Mouse (Mus musculus): ENCODE data around the gene Atg5. TPM values are rescaled to one million over a fixed set of nuclear protein-coding genes. Genes with fewer than 3 reads are reported as not detected.

The Atg5 gene
- total RNA-seq, 2 experiments from 2014 or later, result 21.3 to 22.4 TPM

DNA sequence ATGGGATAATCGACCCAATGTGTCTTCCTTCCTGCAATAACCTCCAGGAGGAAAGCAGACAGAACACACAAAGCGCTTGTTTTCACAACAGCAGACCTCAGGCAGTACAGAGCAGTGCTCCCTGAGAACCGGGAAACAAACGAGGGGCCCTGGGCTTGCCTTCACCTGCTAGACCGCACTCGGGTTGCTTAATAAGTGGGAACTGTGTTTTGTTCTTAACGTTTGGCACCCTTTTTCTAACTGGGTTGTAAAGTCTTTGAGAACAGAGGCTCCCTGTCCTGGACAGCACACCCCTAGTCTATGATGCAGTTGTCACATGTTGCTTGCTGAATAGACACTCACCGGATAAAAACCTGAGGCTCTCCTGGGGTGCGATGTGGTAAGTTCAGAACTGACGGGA, 115.1 kb downstream of the Atg5 start:
- no peak for DNase-seq (ENCODE audit: low spot score in 2 of 2)

DNA sequence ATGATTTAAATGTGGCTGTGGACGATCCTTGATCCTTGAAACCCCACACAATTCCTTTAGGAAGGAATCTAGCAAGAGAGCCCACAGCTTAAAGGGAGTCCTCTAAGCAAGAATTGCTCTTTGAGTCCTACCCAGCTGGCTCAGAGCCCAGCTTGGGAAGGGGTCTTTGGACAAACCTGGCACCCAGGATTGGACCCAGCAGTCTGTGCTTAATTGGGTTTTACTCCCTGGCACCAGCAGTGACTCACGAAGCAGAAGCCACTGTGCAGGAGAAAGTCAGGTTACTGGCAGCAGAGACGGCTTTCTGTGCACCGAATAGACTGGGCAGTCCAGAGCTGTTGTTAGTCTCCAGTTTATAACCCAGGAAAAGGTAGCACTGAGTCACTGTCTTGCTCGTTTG, 117.1 kb downstream of the Atg5 start:
- DNase-seq (ENCODE audit: low spot score in 2 of 2), result no peak

DNA sequence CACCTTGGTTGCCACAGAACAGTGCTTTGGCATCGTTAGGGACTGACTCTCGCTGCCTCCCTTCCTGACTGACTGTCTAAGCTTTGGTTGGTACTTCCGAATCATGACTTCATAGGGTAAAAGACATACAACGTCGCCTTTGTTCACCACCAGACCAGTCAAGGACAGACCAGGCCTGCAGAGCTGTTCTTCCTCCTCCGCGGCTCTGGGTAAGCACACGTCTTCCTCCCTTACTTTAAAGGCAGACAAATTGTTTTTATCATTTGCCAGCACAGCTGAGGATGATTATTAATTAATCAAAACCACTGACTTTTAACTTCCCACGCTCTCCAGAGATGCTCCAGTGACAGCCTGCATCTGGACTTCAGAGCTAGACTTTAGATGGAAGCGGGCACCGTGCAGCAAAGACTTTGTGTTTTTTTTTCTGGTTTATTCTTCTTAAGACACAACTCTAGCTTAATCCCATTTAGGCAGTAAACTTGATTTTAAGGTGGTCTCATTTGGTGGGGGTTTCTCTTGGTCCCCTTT, 120.6 kb downstream of the Atg5 start:
- DNase-seq (ENCODE audit: low spot score in 2 of 2), result no peak

DNA sequence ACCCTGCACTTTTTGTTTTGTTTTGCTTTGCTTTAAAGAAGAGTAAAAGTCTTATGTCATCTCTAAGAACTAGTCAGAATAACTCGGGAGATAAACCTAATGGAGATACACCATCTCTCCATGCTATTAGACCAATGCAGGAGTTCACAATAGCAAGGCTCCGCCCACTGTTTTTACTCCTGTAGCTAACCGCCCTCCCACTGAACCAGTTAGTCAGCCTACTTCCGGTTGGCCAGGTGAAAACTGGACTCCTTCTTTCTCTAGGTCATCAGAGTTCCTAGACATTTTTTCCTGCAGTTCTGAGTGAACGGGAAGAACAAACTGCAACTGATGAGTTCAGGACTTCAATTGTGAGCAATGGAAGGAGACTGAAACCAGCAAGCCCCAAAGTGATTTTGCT, 122.1 kb downstream of the Atg5 start:
- no peak for DNase-seq (ENCODE audit: low spot score in 2 of 2)

DNA sequence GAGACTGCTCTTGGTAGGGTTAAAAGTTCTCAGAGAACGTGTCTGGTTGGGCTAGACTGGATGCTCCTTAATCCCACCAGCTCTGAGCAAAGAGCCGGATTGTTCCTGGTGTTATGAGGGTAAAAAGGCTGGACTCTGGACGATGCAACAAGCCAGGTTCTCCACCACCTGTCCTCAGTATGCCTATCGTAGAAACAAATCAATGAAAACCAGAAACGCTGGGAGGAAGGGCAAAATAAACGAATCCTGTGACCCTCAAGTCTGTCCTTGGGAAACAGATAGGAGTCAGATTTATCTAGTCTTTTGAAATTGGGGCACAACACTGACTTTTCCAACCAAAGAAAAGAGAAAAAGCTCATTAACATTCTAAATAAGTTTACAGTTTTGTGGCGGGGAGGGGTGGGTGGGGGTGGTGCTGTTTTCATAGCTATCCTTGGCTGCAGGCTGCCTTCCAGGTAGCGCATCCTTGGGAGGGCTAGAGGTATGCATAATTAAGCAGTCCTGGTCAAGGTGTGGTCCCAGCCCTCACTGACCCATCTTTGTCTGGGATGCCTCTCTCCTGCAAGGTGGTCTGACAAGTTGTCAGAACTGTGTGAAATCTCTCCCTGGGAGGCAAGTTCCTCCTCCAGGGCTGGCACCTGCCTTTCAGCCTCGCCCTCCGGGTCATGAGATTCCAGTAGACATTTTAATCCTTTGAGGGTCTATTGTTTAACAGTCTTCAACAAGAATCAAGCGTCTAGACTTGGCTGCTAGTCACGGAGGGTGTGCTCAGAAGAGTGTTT, 123.5 kb downstream of the Atg5 start:
- DNase-seq (ENCODE audit: low spot score in 2 of 2), result no peak

DNA sequence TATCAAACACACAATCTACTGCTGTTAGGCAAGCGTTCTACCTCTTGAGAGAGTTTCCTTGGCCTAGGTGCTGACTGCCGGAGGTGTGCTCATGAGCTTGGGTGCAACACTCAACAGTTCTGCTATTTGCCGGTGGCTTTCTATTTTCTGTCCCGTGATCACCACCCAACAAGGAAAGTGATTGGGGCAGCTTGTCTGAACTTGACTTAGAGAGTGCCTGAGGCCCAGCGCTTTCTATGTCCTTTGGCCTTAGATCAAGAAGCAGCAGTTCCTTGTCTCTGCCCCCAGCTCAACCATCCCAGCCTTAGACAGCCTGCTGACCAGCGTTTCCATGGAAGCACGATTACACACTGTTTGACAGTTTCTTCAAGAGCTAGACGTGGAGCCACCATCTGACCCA, 124.7 kb downstream of the Atg5 start:
- no peak for DNase-seq (ENCODE audit: low spot score in 2 of 2)

DNA sequence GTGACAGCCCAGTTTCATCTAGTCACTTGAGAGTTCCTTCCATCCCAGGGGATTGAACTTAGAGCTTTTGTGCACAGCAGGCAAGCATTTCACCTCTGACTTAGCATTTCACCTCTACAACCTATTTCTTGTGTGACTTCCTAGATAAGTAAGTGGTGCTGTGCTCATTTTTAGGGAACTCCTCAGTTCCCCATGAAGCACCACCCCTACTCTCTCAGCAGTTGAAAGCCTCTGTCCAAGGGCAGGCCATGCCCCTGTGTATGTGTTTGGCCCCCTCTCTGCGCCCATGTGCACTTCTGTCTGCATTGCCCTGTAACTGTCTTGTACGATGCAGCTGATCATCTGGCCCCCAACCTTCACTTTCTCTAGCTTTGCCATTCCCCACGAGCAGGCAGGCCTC, 132.0 kb downstream of the Atg5 start:
- DNase-seq (ENCODE audit: low spot score in 2 of 2), result no peak

DNA sequence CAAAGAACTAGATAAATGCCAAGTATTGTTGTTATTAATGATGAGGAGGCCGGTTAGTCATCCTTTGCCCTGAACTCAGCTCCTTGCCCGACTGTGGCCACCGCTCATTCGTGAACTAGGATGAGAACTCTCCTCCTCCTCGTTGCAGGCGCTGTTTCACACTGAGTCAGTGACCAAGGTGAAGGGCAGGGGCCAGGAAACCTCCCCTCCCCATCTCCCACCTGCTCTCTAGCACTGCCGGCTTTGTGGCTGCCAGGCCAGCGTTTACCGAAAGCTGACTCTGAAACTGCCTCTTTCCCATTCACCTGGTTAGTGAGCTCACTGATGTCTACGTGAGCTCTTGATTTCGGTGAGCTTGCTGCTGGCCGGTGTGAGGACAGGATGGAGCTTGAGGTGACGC, 132.4 kb downstream of the Atg5 start:
- no peak for DNase-seq (ENCODE audit: low spot score in 2 of 2)

DNA sequence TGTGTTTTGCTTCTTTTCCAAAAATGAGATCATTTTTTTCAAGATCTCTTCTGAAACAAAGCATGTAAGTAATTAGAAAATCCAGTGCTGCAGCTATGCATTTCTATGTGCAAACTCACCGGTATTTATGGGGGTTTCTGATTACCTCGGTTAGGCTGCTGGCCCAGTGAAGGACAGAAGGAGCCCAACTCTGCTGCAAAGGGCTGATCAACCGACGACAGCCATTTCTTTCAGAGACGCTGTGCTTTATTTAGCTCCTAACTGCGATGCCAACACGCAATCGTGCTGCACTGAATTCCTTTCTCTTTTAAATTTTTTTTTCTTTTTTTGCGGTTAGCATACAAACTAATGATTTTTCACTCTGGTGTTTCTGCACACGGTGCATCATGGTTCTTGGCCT, 133.4 kb downstream of the Atg5 start:
- no peak for DNase-seq (ENCODE audit: low spot score in 2 of 2)

DNA sequence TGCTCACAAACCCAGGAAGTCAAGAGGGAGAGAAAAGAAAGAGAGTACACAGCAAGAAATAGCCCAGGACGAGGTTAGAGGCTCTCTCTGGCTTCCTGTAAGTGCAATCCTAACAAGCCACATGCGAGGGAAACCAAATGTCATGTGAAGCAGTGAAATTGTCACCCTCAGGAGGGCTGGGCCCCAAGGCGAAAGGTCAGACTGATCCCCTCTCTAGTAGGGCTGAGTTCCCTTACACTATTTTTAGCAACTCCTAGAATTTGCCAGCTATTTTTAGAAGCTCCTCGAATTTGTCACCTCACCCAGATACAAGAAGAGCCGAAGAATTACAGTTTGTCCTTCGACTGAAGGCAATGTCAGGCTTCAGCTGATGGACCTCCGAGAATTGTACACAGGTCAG, 135.3 kb downstream of the Atg5 start:
- DNase-seq (ENCODE audit: low spot score in 2 of 2), result no peak

DNA sequence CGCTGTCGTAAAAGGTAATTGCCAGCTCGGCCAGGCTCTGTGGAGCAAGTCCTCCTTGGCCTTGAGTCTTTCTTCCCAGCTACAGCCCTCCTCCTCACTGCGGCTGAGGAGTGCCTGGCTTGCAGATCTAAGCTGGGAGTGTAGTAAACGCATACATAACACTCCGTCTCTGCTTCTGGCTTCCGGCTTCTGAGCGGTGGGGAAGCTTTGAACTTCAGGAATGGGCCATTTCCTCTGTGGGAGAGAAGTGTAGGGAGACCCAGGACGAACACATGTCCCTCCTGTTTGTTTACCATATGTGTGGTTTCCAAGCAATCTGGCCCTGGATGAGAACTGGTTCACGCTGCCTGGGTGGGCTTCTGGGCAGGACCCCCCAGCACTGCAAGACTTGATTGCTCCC, 140.9 kb downstream of the Atg5 start:
- DNase-seq (ENCODE audit: low spot score in 2 of 2), result no peak

DNA sequence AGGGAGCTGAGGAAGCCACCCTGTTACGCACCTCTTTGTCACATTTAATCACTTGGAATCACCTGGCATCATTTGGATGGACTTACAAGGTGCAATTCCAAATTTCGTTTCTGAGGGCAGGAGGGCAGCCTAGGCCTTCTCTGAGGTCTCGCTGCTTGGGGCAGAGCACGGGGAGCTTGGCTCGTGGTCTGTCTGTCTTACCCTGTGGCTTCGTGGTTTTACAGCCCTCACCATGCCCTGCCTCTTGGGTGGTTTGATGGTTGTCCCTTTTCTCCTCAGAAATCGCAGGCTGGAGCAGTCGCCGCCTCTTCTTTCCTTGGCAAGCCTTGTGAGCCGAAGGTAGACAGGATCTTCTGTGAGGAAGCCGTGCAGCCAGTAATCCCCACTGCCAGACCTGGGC, 141.8 kb downstream of the Atg5 start:
- no peak for DNase-seq (ENCODE audit: low spot score in 2 of 2)

Small RNAs within 50 kb of the gene (microRNA-seq; reads per million reads assigned to microRNA genes)
- gene Mir1929, result 0 to 0.99 reads per million in 2 experiments

Other genes with a start within 250 kb of the Atg5 start
- under 1 TPM; 0.43 to 0.59 TPM for gene Crybg1, start 119.5 kb upstream of the Atg5 start, total RNA-seq (2021)

Measured in layer of hippocampus, adult 18-20 months (tissue).